Mouse (Mus musculus) gastrocnemius, postnatal 10 days (tissue): ENCODE results near the gene Rogdi. TPM values are rescaled to one million over a fixed set of nuclear protein-coding genes. Genes with fewer than 3 reads are reported as not detected.

Source experiments
- DNase-seq: peaks from one replicate; pipeline ENCODE4 v3.0.0; 2021; ENCODE audit warnings: mixed read lengths
- total RNA-seq, 2 experiments: library from RNA; stranded (reverse); gene quantifications; 2 replicates each; pipeline ENCODE4 v1.2.3; 2021

Rogdi gene
- total RNA-seq, 2 experiments from 2014 or later: 11.7 to 16.7 TPM

- DNase-seq: no peak
These were observed 20.1 kb downstream of the Rogdi start for GRCm38 (mm10) chr16:4993276-4993675.

- no peak for DNase-seq
These were observed 28.6 kb downstream of the Rogdi start for GRCm38 (mm10) chr16:4984717-4985116.

GRCm38 (mm10) chr16:4979755-4980380 is 33.5 kb downstream of the Rogdi start:
- DNase-seq: no peak

- no peak for DNase-seq
These were observed 34.9 kb downstream of the Rogdi start for GRCm38 (mm10) chr16:4978275-4979051.

- no peak for DNase-seq
These were observed 37.2 kb downstream of the Rogdi start for GRCm38 (mm10) chr16:4976180-4976579.

GRCm38 (mm10) chr16:4974521-4974920 is 38.8 kb downstream of the Rogdi start:
- DNase-seq: no peak

- DNase-seq: no peak
These were observed 41.7 kb downstream of the Rogdi start for GRCm38 (mm10) chr16:4971626-4972025.

GRCm38 (mm10) chr16:4969055-4969843 is 44.1 kb downstream of the Rogdi start:
- DNase-seq: no peak

GRCm38 (mm10) chr16:4968426-4968825 is 44.9 kb downstream of the Rogdi start:
- DNase-seq: no peak

- no peak for DNase-seq
These were observed 47.8 kb downstream of the Rogdi start for GRCm38 (mm10) chr16:4965392-4966129.

- DNase-seq: no peak
These were observed 48.5 kb downstream of the Rogdi start for GRCm38 (mm10) chr16:4964731-4965391.

- peak; percentile 94 for DNase-seq
These were observed 49.3 kb downstream of the Rogdi start, which contains the start of gene Anks3 for GRCm38 (mm10) chr16:4963797-4964709. Gene Anks3 (minus strand): TSS chr16:4964205.

- DNase-seq: no peak
These were observed 50.0 kb downstream of the Rogdi start for GRCm38 (mm10) chr16:4963346-4963745.

GRCm38 (mm10) chr16:4960260-4960659 is 53.1 kb downstream of the Rogdi start:
- DNase-seq: no peak

Other genes with a start within 250 kb of the Rogdi start
- 10 to 100 TPM; 82.1 to 91.9 TPM for gene Cdip1, start 223.3 kb downstream of the Rogdi start, total RNA-seq
- not detected for gene 4930562C15Rik, start 178.1 kb downstream of the Rogdi start, total RNA-seq
- gene Ubald1, start 133.2 kb downstream of the Rogdi start, total RNA-seq: 10 to 100 TPM; 28.1 to 33.4 TPM
- 10 to 100 TPM; 62.2 to 68.4 TPM for gene Mgrn1, start 127.3 kb downstream of the Rogdi start, total RNA-seq
- gene Nudt16l1, start 74.8 kb downstream of the Rogdi start, total RNA-seq: 10 to 100 TPM; 32.6 to 35.2 TPM
- 10 to 100 TPM; 14.9 to 21.5 TPM for gene Anks3, start 49.3 kb downstream of the Rogdi start, total RNA-seq
- gene Sept12, start 15.7 kb downstream of the Rogdi start, total RNA-seq: not detected
- not detected for gene Smim22, start 6.3 kb downstream of the Rogdi start, total RNA-seq
- gene Glyr1, start 36.3 kb upstream of the Rogdi start, total RNA-seq: 10 to 100 TPM; 44.2 to 45.6 TPM
- gene Ubn1, start 36.5 kb upstream of the Rogdi start, total RNA-seq: 10 to 100 TPM; 27.1 to 33.0 TPM
- under 1 TPM; 0.12 to 0.25 TPM for gene Ppl, start 118.9 kb upstream of the Rogdi start, total RNA-seq
- gene Sec14l5, start 133.6 kb upstream of the Rogdi start, total RNA-seq: 10 to 100 TPM in 1 of 2 experiments, 1 to 10 TPM in 1; 8.8 to 13.3 TPM
- 1 to 10 TPM; 6.6 to 7.0 TPM for gene Nagpa, start 190.5 kb upstream of the Rogdi start, total RNA-seq
- 1 to 10 TPM; 6.1 to 6.2 TPM for gene AU021092, start 208.7 kb upstream of the Rogdi start, total RNA-seq
- 10 to 100 TPM; 12.0 to 13.8 TPM for gene Alg1, start 220.1 kb upstream of the Rogdi start, total RNA-seq
- 10 to 100 TPM in 1 of 2 experiments, 1 to 10 TPM in 1; 9.7 to 13.4 TPM for gene Eef2kmt, start 242.4 kb upstream of the Rogdi start, total RNA-seq